Mouse (Mus musculus) midbrain, embryonic 14.5 days (tissue): Measurements from ENCODE around the gene Focad. TPM values are rescaled to one million over a fixed set of nuclear protein-coding genes. Genes with fewer than 3 reads are reported as not detected.
A peak's percentile ranks its signal among the peaks of the same experiment; 100 is the strongest.

ENCODE experiments used
- ATAC-seq: fragments of 200-750 bp; cut with Nextera tagmentation; 2 replicates; pipeline ENCODE4 v1.8.0; 2017; ENCODE audit warnings: moderate number of reproducible peaks, moderate library complexity; ENCODE audit not compliant: low FRiP score, low TSS enrichment
- DNase-seq: peaks from one replicate; pipeline ENCODE4 v3.0.0-alpha.2; 2015
- H3K27ac ChIP-seq: fragments of 300-500 bp; sonication (generic); replicated peaks from 2 replicates; pipeline ENCODE4 v1.5.1; 2014; ENCODE audit warnings: mild to moderate bottlenecking, low read depth, low read length, moderate library complexity
- H3K27me3 ChIP-seq: fragments of 300-500 bp; sonication (generic); 2 replicates; pipeline ENCODE4 v1.6.1; 2014; ENCODE audit warnings: low read length, control low read depth, mixed read lengths; ENCODE audit not compliant: control insufficient read depth, insufficient read depth
- H3K36me3 ChIP-seq: fragments of 300-500 bp; sonication (generic); 2 replicates; pipeline ENCODE4 v1.6.1; 2014; ENCODE audit warnings: low read length, control low read depth; ENCODE audit not compliant: control insufficient read depth, insufficient read depth
- H3K4me1 ChIP-seq: fragments of 300-500 bp; sonication (generic); 2 replicates; pipeline ENCODE4 v1.6.1; 2014; ENCODE audit warnings: mild to moderate bottlenecking, antibody characterized with exemption, low read length, control low read depth; ENCODE audit not compliant: control insufficient read depth, insufficient read depth
- H3K4me2 ChIP-seq: fragments of 300-500 bp; sonication (generic); 2 replicates; pipeline ENCODE4 v1.6.1; 2014; ENCODE audit warnings: mild to moderate bottlenecking, low read length, moderate library complexity
- H3K4me3 ChIP-seq: fragments of 300-500 bp; sonication (generic); replicated peaks from 2 replicates; pipeline ENCODE4 v1.5.1; 2014; ENCODE audit warnings: low read depth, low read length
- H3K9ac ChIP-seq: fragments of 300-500 bp; sonication (generic); replicated peaks from 2 replicates; pipeline ENCODE4 v1.6.1; 2014; ENCODE audit warnings: mild to moderate bottlenecking, low read length, moderate library complexity
- H3K9me3 ChIP-seq: fragments of 300-500 bp; sonication (generic); 2 replicates; pipeline ENCODE4 v1.6.1; 2016; ENCODE audit warnings: low read length, control low read depth, mixed read lengths; ENCODE audit not compliant: control insufficient read depth
- WGBS: fragments of 180-500 bp; shearing (Covaris S2); extraction: QIAGEN DNeasy Blood & Tissue Kit; methylation state at CpG from one replicate; pipeline ENCODE4 v1.1.7; 2014; 5-methylcytosine and 5-hydroxymethylcytosine counted together
- polyA plus RNA-seq: library from polyadenylated mRNA; unstranded; fragments of >200 nt; fragmentation: Nextera tagmentation; extraction: Ambion mirVana; gene quantifications from 2 replicates; pipeline ENCODE4 v1.2.1, GENCODE M21; 2014

The Focad gene
- polyA plus RNA-seq, 1 experiment from 2014 or later = 17.3 TPM

- Histone ChIP-seq H3K9me3 (no peaks in the 10 kb centered on the region), H3K4me3 (no peak overlapping the region), H3K4me2 (no peak overlapping the region), H3K27me3 (no peaks in the 10 kb centered on the region), H3K9ac (no peak overlapping the region), H3K27ac (no peak overlapping the region), H3K4me1 (peaks cover 6% of the 10 kb centered on the region), H3K36me3 (no peaks in the 10 kb centered on the region)
- WGBS = 86% methylated on average over 2 of the region's 2 CpGs
- no peak for DNase-seq
- no peak for ATAC-seq
Observed at GRCm38 (mm10) chr4:88090316-88090715, 4.1 kb upstream of the Focad start.

GRCm38 (mm10) chr4:88094768-88095420 is 465 bp downstream of the Focad start:
- Histone ChIP-seq H3K9me3 (no peaks in the 10 kb centered on the region), H3K4me3 (peak overlapping the region; percentile 79), H3K4me2 (peak overlapping the region; percentile 98), H3K27me3 (no peaks in the 10 kb centered on the region), H3K9ac (peak overlapping the region; percentile 81), H3K27ac (peak overlapping the region; percentile 69), H3K36me3 (no peaks in the 10 kb centered on the region), H3K4me1 (peaks cover 6% of the 10 kb centered on the region)
- ATAC-seq (no peak), DNase-seq (peak; percentile 52)
- WGBS = under 1% methylated on average over 30 of the region's 30 CpGs

GRCm38 (mm10) chr4:88095693-88096092 is 1.3 kb downstream of the Focad start:
- no peak for ATAC-seq
- H3K4me1 ChIP-seq = peaks cover 6% of the 10 kb centered on the region
- H3K9ac ChIP-seq = no peak overlapping the region
- no peak overlapping the region for H3K27ac ChIP-seq
- no peaks in the 10 kb centered on the region for H3K27me3 ChIP-seq
- no peak overlapping the region for H3K4me2 ChIP-seq
- DNase-seq = peak; percentile 12
- no peak overlapping the region for H3K4me3 ChIP-seq
- H3K36me3 ChIP-seq = no peaks in the 10 kb centered on the region
- WGBS = 79% methylated on average over 2 of the region's 2 CpGs
- no peaks in the 10 kb centered on the region for H3K9me3 ChIP-seq

DNA sequence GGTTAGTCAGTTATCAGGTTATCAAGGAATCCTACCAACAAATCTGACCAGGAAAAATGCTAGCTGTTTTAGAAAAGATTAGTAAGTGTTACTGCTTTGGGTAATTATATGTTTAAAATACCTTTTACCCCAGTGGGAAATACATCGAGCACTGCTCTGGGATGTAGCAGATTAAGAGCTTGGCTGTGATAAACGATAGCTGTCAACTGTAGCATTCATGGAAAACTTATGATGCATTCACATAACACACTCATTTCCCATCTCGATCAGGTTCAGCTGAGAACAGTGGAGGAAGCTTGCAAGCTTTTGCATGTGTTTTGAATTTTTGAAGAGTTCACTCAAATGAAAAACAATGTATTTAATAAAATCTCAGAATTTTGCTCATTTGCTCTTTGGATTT is 14.2 kb downstream of the Focad start:
- WGBS = 67% methylated on average over 3 of the region's 3 CpGs
- Histone ChIP-seq H3K4me2 (no peak overlapping the region), H3K36me3 (no peaks in the 10 kb centered on the region), H3K4me3 (no peak overlapping the region), H3K4me1 (no peaks in the 10 kb centered on the region), H3K27me3 (no peaks in the 10 kb centered on the region), H3K9ac (no peak overlapping the region), H3K27ac (no peak overlapping the region), H3K9me3 (no peaks in the 10 kb centered on the region)
- ATAC-seq (no peak), DNase-seq (no peak)

DNA sequence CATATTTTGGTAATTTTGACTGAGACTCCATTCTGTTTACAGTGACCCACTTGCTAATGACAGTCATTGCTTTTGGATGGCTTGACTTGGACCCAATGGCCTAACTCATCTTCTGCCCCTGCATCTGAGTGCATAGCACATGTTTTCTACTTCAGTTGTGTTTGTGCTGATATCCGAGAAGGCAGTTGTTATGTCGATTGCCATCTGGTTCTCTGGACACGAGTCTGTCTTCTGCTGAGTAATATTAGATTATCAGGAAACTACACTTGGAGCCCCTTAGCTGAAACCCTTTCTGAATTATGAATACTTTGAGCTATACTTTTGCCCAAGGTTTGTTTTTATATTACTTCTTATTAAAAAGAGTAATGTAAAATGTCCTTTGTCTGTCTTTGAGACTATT is 22.9 kb downstream of the Focad start:
- H3K4me1 ChIP-seq = no peaks in the 10 kb centered on the region
- H3K4me3 ChIP-seq = no peak overlapping the region
- H3K4me2 ChIP-seq = no peak overlapping the region
- no peak overlapping the region for H3K27ac ChIP-seq
- DNase-seq (no peak), ATAC-seq (no peak)
- H3K9ac ChIP-seq = no peak overlapping the region
- H3K27me3 ChIP-seq = no peaks in the 10 kb centered on the region
- H3K9me3 ChIP-seq = no peaks in the 10 kb centered on the region
- no peaks in the 10 kb centered on the region for H3K36me3 ChIP-seq
- WGBS = 90% methylated on average over 3 of the region's 3 CpGs

DNA sequence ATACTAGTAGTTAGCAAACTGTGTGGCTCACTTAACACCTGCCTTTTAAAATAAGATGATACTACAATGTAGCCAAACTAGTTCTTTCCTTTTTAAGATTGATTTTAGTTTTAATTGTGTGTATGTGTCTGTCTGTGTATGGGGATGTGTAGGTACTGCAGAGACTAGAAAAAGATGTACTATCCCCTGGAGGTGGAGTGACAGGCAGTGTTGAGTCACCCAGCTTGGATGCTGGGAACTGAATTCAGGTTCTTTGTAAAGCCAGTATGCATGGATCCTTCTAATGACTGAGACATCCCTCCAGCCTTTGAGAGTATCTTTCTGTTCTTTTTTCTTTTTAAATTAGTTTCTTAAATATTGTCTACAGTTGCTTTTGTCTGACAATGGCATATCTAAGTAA is 23.5 kb downstream of the Focad start:
- Histone ChIP-seq H3K27ac (no peak overlapping the region), H3K9me3 (no peaks in the 10 kb centered on the region), H3K36me3 (no peaks in the 10 kb centered on the region), H3K4me2 (no peak overlapping the region), H3K4me3 (no peak overlapping the region), H3K4me1 (no peaks in the 10 kb centered on the region), H3K9ac (no peak overlapping the region), H3K27me3 (no peaks in the 10 kb centered on the region)
- ATAC-seq = no peak
- no peak for DNase-seq

DNA sequence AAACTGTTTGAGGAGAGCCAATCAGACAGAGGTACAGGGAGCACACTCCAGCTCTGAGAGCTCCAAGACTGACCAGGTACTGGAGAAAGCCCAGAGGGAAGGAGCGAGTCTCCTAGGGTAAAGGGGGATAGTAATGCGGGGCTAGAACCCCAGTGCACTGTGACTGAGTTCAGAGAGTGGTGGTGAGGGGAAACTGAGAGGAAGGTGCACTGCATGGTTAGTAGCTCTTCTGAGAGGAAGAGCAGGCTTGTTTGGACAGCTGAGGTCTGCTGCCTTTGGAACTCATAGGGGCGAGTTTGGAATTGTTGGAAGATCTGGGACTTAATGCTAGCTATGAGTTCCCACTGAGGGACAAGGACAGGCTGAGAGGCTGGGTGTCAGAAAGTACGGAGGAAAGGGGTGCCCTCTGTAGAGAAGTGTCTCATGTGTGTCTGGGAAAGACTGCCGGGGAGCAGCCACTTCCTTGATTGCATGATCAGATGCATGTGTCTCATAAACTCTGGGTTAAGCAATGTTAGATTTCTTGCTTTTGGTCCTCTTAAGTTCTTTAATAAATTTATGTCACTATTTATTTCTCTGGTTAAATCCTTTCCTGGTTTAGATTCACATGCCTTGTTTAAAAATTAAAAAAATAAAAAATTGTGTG is 24.4 kb downstream of the Focad start:
- no peak overlapping the region for H3K9ac ChIP-seq
- no peaks in the 10 kb centered on the region for H3K27me3 ChIP-seq
- DNase-seq (no peak), ATAC-seq (no peak)
- no peaks in the 10 kb centered on the region for H3K4me1 ChIP-seq
- no peak overlapping the region for H3K4me3 ChIP-seq
- 91% methylated on average over 5 of the region's 5 CpGs for WGBS
- H3K27ac ChIP-seq = no peak overlapping the region
- no peaks in the 10 kb centered on the region for H3K9me3 ChIP-seq
- no peak overlapping the region for H3K4me2 ChIP-seq
- H3K36me3 ChIP-seq = no peaks in the 10 kb centered on the region

GRCm38 (mm10) chr4:88120091-88120490 is 25.7 kb downstream of the Focad start:
- Histone ChIP-seq H3K36me3 (no peaks in the 10 kb centered on the region), H3K9me3 (no peaks in the 10 kb centered on the region), H3K27me3 (no peaks in the 10 kb centered on the region), H3K4me3 (no peak overlapping the region), H3K4me1 (no peaks in the 10 kb centered on the region), H3K4me2 (no peak overlapping the region), H3K9ac (no peak overlapping the region), H3K27ac (no peak overlapping the region)
- ATAC-seq = no peak
- DNase-seq = no peak

DNA sequence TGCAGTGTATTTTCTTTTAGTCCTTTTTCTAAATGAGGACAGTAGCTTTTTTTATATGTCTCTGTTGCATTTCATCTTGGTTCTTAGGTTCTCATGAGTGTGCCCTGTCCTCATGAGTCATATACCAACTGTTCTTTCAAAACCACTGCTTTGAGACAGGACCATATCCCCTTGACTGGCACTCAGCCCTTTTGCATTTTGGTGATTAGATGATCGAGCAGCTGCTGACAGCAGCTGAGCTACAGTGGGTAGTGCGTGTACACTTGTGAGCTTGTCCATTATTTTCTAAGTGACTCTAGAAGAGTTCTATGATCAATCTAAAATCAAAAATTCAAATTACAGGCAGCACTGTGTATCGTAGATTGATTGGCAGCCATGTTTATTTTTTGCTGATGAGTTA is 28.0 kb downstream of the Focad start:
- H3K9me3 ChIP-seq = no peaks in the 10 kb centered on the region
- 86% methylated on average over 3 of the region's 3 CpGs for WGBS
- no peak overlapping the region for H3K27ac ChIP-seq
- H3K36me3 ChIP-seq = no peaks in the 10 kb centered on the region
- no peak overlapping the region for H3K9ac ChIP-seq
- DNase-seq (no peak), ATAC-seq (no peak)
- no peak overlapping the region for H3K4me2 ChIP-seq
- H3K4me1 ChIP-seq = no peaks in the 10 kb centered on the region
- H3K4me3 ChIP-seq = no peak overlapping the region
- H3K27me3 ChIP-seq = no peaks in the 10 kb centered on the region
